Mouse (Mus musculus): ENCODE measurements around the gene Spata32. TPM values are rescaled to one million over a fixed set of nuclear protein-coding genes. Genes with fewer than 3 reads are reported as not detected.
"Not testable (repeated sequence)": the region's sequence is repeated elsewhere in the genome, so short reads cannot be mapped to it uniquely, and the experiment has no call there.

Gene Spata32
- polyA plus RNA-seq, 1 experiment from 2014 or later = not detected

- 54% methylated on average over 4 of the region's 4 CpGs for WGBS (ENCODE audit: insufficient replicate concordance)
- not testable (repeated sequence) for H3K27ac ChIP-seq; ATAC-seq; H3K9me3 ChIP-seq (replicated peaks); H3K9ac ChIP-seq; H3K4me2 ChIP-seq; H3K4me1 ChIP-seq; H3K4me3 ChIP-seq
- peaks cover 11% of the 10 kb centered on the region for H3K36me3 ChIP-seq
- H3K27me3 ChIP-seq (replicated peaks) = peaks cover 28% of the 10 kb centered on the region
Observed at GRCm38 (mm10) chr11:103222718-103223117, 4.5 kb upstream of the Spata32 start.

GRCm38 (mm10) chr11:103221437-103221836 is 3.2 kb upstream of the Spata32 start:
- 82% methylated on average over 6 of the region's 6 CpGs for WGBS (ENCODE audit: insufficient replicate concordance)
- H3K27ac ChIP-seq = no peak overlapping the region
- H3K9me3 ChIP-seq (replicated peaks) = no peaks in the 10 kb centered on the region
- H3K4me2 ChIP-seq = no peak overlapping the region
- H3K36me3 ChIP-seq = peaks cover 5% of the 10 kb centered on the region; the same call in 1 of the 2 replicates
- H3K9ac ChIP-seq = no peak overlapping the region
- no peak for ATAC-seq
- H3K27me3 ChIP-seq (replicated peaks) = peaks cover 32% of the 10 kb centered on the region
- peaks cover 12% of the 10 kb centered on the region for H3K4me1 ChIP-seq
- H3K4me3 ChIP-seq = no peak overlapping the region

- WGBS (ENCODE audit: insufficient replicate concordance) = 68% methylated on average over 4 of the region's 4 CpGs
- H3K4me2 ChIP-seq = no peak overlapping the region
Observed at GRCm38 (mm10) chr11:103219995-103220394, 1.8 kb upstream of the Spata32 start.

GRCm38 (mm10) chr11:103219259-103219658 is 1.0 kb upstream of the Spata32 start:
- 81% methylated on average over 5 of the region's 5 CpGs for WGBS (ENCODE audit: insufficient replicate concordance)
- Histone ChIP-seq H3K27ac (no peak overlapping the region), H3K9ac (no peak overlapping the region), H3K4me2 (no peak overlapping the region), H3K4me3 (no peak overlapping the region), H3K9me3 (replicated peaks) (no peaks in the 10 kb centered on the region), H3K27me3 (replicated peaks) (peaks cover 35% of the 10 kb centered on the region), H3K4me1 (peaks cover 23% of the 10 kb centered on the region), H3K36me3 (peaks cover 5% of the 10 kb centered on the region; the same call in 1 of the 2 replicates)
- ATAC-seq = no peak

More at GRCm38 (mm10) chr11:103219995-103220394, 1.8 kb upstream of the Spata32 start:
- ATAC-seq = no peak
- Histone ChIP-seq H3K9ac (no peak overlapping the region), H3K9me3 (replicated peaks) (no peaks in the 10 kb centered on the region), H3K27me3 (replicated peaks) (peaks cover 35% of the 10 kb centered on the region), H3K4me3 (no peak overlapping the region), H3K27ac (no peak overlapping the region), H3K4me1 (peaks cover 20% of the 10 kb centered on the region), H3K36me3 (peaks cover 5% of the 10 kb centered on the region; the same call in 1 of the 2 replicates)

- Histone ChIP-seq H3K9me3 (replicated peaks) (no peaks in the 10 kb centered on the region; the same call in 1 of the 2 replicates), H3K36me3 (peaks cover 5% of the 10 kb centered on the region; the same call in 1 of the 2 replicates), H3K9ac (peak overlapping the region; percentile 61), H3K27ac (no peak overlapping the region), H3K4me2 (peak overlapping the region; percentile 90), H3K4me3 (peak overlapping the region; percentile 59), H3K27me3 (replicated peaks) (peaks cover 38% of the 10 kb centered on the region), H3K4me1 (peaks cover 23% of the 10 kb centered on the region)
- no peak for ATAC-seq
- WGBS (ENCODE audit: insufficient replicate concordance) = 25% methylated on average over 6 of the region's 6 CpGs
Observed at GRCm38 (mm10) chr11:103218517-103218901, 277 bp upstream of the Spata32 start.

GRCm38 (mm10) chr11:103215355-103215754 is 2.9 kb downstream of the Spata32 start:
- WGBS (ENCODE audit: insufficient replicate concordance) = 36% methylated on average over 1 of the region's 1 CpGs
- no peaks in the 10 kb centered on the region for H3K36me3 ChIP-seq
- H3K4me2 ChIP-seq = no peak overlapping the region
- H3K27ac ChIP-seq = no peak overlapping the region
- no peak overlapping the region for H3K4me3 ChIP-seq
- H3K27me3 ChIP-seq (replicated peaks) = peaks cover 44% of the 10 kb centered on the region
- no peaks in the 10 kb centered on the region; the same call in 1 of the 2 replicates for H3K9me3 ChIP-seq (replicated peaks)
- H3K9ac ChIP-seq = no peak overlapping the region
- peaks cover 23% of the 10 kb centered on the region for H3K4me1 ChIP-seq
- peak; percentile 66 for ATAC-seq

GRCm38 (mm10) chr11:103213712-103214111 is 4.5 kb downstream of the Spata32 start:
- Histone ChIP-seq H3K9me3 (replicated peaks) (no peaks in the 10 kb centered on the region; the same call in 1 of the 2 replicates), H3K4me2 (no peak overlapping the region), H3K27me3 (replicated peaks) (peaks cover 28% of the 10 kb centered on the region), H3K36me3 (no peaks in the 10 kb centered on the region), H3K27ac (no peak overlapping the region), H3K4me1 (peaks cover 23% of the 10 kb centered on the region), H3K9ac (no peak overlapping the region), H3K4me3 (no peak overlapping the region)
- WGBS (ENCODE audit: insufficient replicate concordance) = 80% methylated on average over 5 of the region's 5 CpGs
- no peak for ATAC-seq

- no peak overlapping the region for H3K4me3 ChIP-seq
- peaks cover 5% of the 10 kb centered on the region; the same call in 1 of the 2 replicates for H3K4me1 ChIP-seq
- no peaks in the 10 kb centered on the region; the same call in 1 of the 2 replicates for H3K9me3 ChIP-seq (replicated peaks)
- WGBS (ENCODE audit: insufficient replicate concordance) = 50% methylated on average over 8 of the region's 8 CpGs
- H3K36me3 ChIP-seq = no peaks in the 10 kb centered on the region
- H3K4me2 ChIP-seq = no peak overlapping the region
- ATAC-seq = no peak
- no peak overlapping the region for H3K9ac ChIP-seq
- no peak overlapping the region for H3K27ac ChIP-seq
- peaks cover 12% of the 10 kb centered on the region; the same call in 1 of the 2 replicates for H3K27me3 ChIP-seq (replicated peaks)
Observed at GRCm38 (mm10) chr11:103210291-103210690, 7.9 kb downstream of the Spata32 start.

- Histone ChIP-seq H3K4me2 (no peak within 1 kb of the TSS), H3K4me1 (no peaks in the 10 kb centered on the region), H3K9me3 (replicated peaks) (no peaks in the 10 kb centered on the region), H3K9ac (no peak within 1 kb of the TSS), H3K27ac (no peak within 1 kb of the TSS), H3K4me3 (no peak within 1 kb of the TSS), H3K36me3 (no peaks in the 10 kb centered on the region), H3K27me3 (replicated peaks) (peaks cover 9% of the 10 kb centered on the region; the same call in 1 of the 2 replicates)
- ATAC-seq = no peak
- 66% methylated on average over 3 of the region's 3 CpGs for WGBS (ENCODE audit: insufficient replicate concordance)
Observed at GRCm38 (mm10) chr11:103208458-103208857, 9.8 kb downstream of the Spata32 start, which contains the start of gene 1700023F06Rik. Gene 1700023F06Rik (minus strand): TSS chr11:103208558.

- H3K4me1 ChIP-seq = no peaks in the 10 kb centered on the region
Observed at GRCm38 (mm10) chr11:103206203-103206602, 12.0 kb downstream of the Spata32 start.

GRCm38 (mm10) chr11:103202376-103202775 is 15.9 kb downstream of the Spata32 start:
- Histone ChIP-seq H3K36me3 (no peaks in the 10 kb centered on the region), H3K4me2 (no peak overlapping the region), H3K27me3 (replicated peaks) (peaks cover 48% of the 10 kb centered on the region), H3K9ac (no peak overlapping the region), H3K4me1 (no peaks in the 10 kb centered on the region), H3K27ac (no peak overlapping the region), H3K4me3 (no peak overlapping the region), H3K9me3 (replicated peaks) (no peaks in the 10 kb centered on the region)
- ATAC-seq = no peak

More at GRCm38 (mm10) chr11:103206203-103206602, 12.0 kb downstream of the Spata32 start:
- H3K36me3 ChIP-seq = no peaks in the 10 kb centered on the region
- no peak for ATAC-seq
- no peak overlapping the region for H3K4me2 ChIP-seq
- WGBS (ENCODE audit: insufficient replicate concordance) = 73% methylated on average over 6 of the region's 6 CpGs
- peaks cover 18% of the 10 kb centered on the region for H3K27me3 ChIP-seq (replicated peaks)
- H3K9ac ChIP-seq = no peak overlapping the region
- H3K27ac ChIP-seq = no peak overlapping the region
- H3K9me3 ChIP-seq (replicated peaks) = no peaks in the 10 kb centered on the region
- H3K4me3 ChIP-seq = no peak overlapping the region

GRCm38 (mm10) chr11:103201664-103202063 is 16.6 kb downstream of the Spata32 start:
- H3K27ac ChIP-seq = no peak overlapping the region
- H3K9ac ChIP-seq = no peak overlapping the region
- no peak overlapping the region for H3K4me2 ChIP-seq
- ATAC-seq = no peak
- peaks cover 55% of the 10 kb centered on the region for H3K27me3 ChIP-seq (replicated peaks)
- H3K4me1 ChIP-seq = no peaks in the 10 kb centered on the region
- H3K9me3 ChIP-seq (replicated peaks) = no peaks in the 10 kb centered on the region
- 22% methylated on average over 6 of the region's 6 CpGs for whole genome bisulfite sequencing (ENCODE audit: insufficient replicate concordance)
- H3K4me3 ChIP-seq = no peak overlapping the region
- H3K36me3 ChIP-seq = no peaks in the 10 kb centered on the region

All from liver, embryonic 12.5 days (tissue).